Comparison of ENCODE assay signal across 10 mouse cellular contexts in the genomic region with DNA sequence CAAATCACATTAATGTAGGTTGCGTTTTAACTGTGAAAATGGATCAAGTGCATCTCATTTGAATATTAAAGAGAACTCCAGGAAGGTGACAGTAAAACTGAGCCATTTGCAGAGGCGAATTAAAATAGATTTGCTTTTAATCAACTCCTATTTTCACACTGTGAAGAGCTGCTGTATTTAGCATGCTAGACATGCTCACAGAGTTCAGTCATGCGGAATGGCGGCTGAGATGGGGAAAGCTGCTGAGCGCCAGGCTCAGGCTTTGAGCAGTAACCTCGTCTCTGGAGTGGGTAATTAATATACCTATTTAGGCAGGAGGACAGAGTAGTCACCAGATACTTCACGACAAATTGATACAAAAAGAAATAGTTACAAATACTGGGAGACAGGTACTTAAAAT. TPM values are rescaled to one million over a fixed set of nuclear protein-coding genes. Genes with fewer than 3 reads are reported as not detected.
DNase-seq lines count a peak whose midpoint lies in the region; ATAC-seq lines count a peak whose summit lies in the region.
"Had no signal": no experiment of that assay in that cellular context is flagged by ENCODE, and none has a peak within 500 bp of the region (broad histone marks: within the 10 kb centered on the region; RNA-seq: fewer than 3 reads in every experiment).

No protein-coding gene starts in this region.

- no peaks in the 10 kb centered on the region for H3K36me3 ChIP-seq in forebrain, embryonic 16.5 days (ENCODE audit: control insufficient read depth, insufficient read depth)
- H3K36me3 ChIP-seq: limb, embryonic 13.5 days had no signal

- H3K9ac ChIP-seq in forebrain, embryonic 16.5 days (replicated peaks; ENCODE audit: low read depth, low read length) = no peak overlapping the region
- H3K9ac ChIP-seq: limb, embryonic 13.5 days had no signal

- peaks cover 17% of the 10 kb centered on the region for H3K4me1 ChIP-seq in forebrain, embryonic 16.5 days (replicated peaks; ENCODE audit: control insufficient read depth, insufficient read depth, low read length)

- no peaks in the 10 kb centered on the region for H3K9me3 ChIP-seq in forebrain, embryonic 16.5 days (ENCODE audit: control insufficient read depth, low read length)
- H3K9me3 ChIP-seq: limb, embryonic 13.5 days had no signal

- 6% methylated on average over 7 of the region's 7 CpGs for WGBS in forebrain, embryonic 16.5 days

- H3K27ac ChIP-seq in forebrain, embryonic 16.5 days (ENCODE audit: low read length) = peak overlapping the region; percentile 70
- H3K27ac ChIP-seq: limb, embryonic 13.5 days had no signal

- no peaks in the 10 kb centered on the region for H3K27me3 ChIP-seq in forebrain, embryonic 16.5 days (replicated peaks; ENCODE audit: control insufficient read depth, insufficient read depth, low read length)
- H3K27me3 ChIP-seq: limb, embryonic 13.5 days had no signal

- no peak overlapping the region for H3K4me3 ChIP-seq in forebrain, embryonic 16.5 days (replicated peaks; ENCODE audit: low read length)
- H3K4me3 ChIP-seq: limb, embryonic 13.5 days had no signal

- ATAC-seq in forebrain, embryonic 16.5 days = no peak
- no peak for ATAC-seq in granulocyte monocyte progenitor cell, adult 5-6 weeks (replicated peaks; ENCODE audit: poor library complexity, severe bottlenecking)
- ATAC-seq in activated CD4-positive, CD25-positive, alpha-beta regulatory T cell, adult 4 months = no peak
- ATAC-seq: inflammation-experienced regulatory T-cells, adult 6 months had no signal

- DNase-seq in right cerebral cortex, postnatal 10 days (ENCODE audit: low spot score in 2 of 2) = peak; percentile 64 to 67
- DNase-seq in right cerebral cortex, adult 18-20 months = no peak
- peak; percentile 56 to 66 for DNase-seq in kidney, postnatal 36 days
- no peak for DNase-seq in gastrocnemius, adult 8-10 months (ENCODE audit: low spot score in 2 of 2)
- DNase-seq: lung, postnatal 36 days had no signal

- H3K4me2 ChIP-seq in forebrain, embryonic 16.5 days (ENCODE audit: low read length) = peak overlapping the region; percentile 18; the same call in 1 of the 2 replicates
- H3K4me2 ChIP-seq: limb, embryonic 13.5 days had no signal

RNA-seq across cellular contexts. Expression of a gene that starts 3.5 kb away (rescaled TPM):
- polyA plus RNA-seq in forebrain, embryonic 16.5 days (2015; fragmentation: Nextera tagmentation; extraction: Ambion mirVana) = 16.0 and 19.1 TPM in 2 replicates
- total RNA-seq in granulocyte monocyte progenitor cell, adult 5-6 weeks (2014; fragmentation: Nextera tagmentation) = 37.8 TPM in 2 replicates
- 21.4 and 25.5 TPM in 2 replicates for total RNA-seq in granulocyte monocyte progenitor cell, adult 5-6 weeks (2017)
- polyA plus RNA-seq in activated CD4-positive, CD25-positive, alpha-beta regulatory T cell, adult 4 months (2017; shearing (Covaris generic)) = 10 to 100 TPM in 1 of 2 experiments, 1 to 10 TPM in 1; 9.3 to 15.9 TPM
- 10 to 100 TPM; 17.0 to 23.9 (median 23.5) TPM for total RNA-seq in gastrocnemius, adult 8-10 months (2022)

Comparison
In these comparisons a context has a peak if more than half of its experiments do, and no peak if none do; other contexts are left out.
1. DNase-seq: peak in right cerebral cortex, postnatal 10 days (2 of 2) and kidney, postnatal 36 days (2 of 2); none in right cerebral cortex, adult 18-20 months (single experiment) and gastrocnemius, adult 8-10 months (0 of 2).